Mouse (Mus musculus) ZHBTc4 (cell line): ENCODE data around the gene Ano1.

Experiments
- DNase-seq: peaks from one replicate; pipeline ENCODE4 v3.0.0-alpha.2; 2011; ENCODE audit warnings: low read depth, low spot score

Ano1 gene

GRCm38 (mm10) chr7:144539146-144539545, 212.6 kb downstream of the Ano1 start:
- no peak for DNase-seq
